Mouse (Mus musculus) CH12.LX (cell line): ENCODE data around the gene Map3k14. TPM values are rescaled to one million over a fixed set of nuclear protein-coding genes. Genes with fewer than 3 reads are reported as not detected.

Experiments used
- DNase-seq: peaks from one replicate; pipeline ENCODE4 v3.0.0-alpha.2; 2013; ENCODE audit errors: extremely low read depth
- H3K27ac ChIP-seq: 2 replicates; pipeline ENCODE4 v1.5.1; 2012; ENCODE audit warnings: low read depth, mild to moderate bottlenecking, control low read depth, moderate library complexity; ENCODE audit not compliant: insufficient read depth
- H3K27me3 ChIP-seq: replicated peaks from 2 replicates; pipeline ENCODE3; 2012; ENCODE audit warnings: inconsistent platforms
- H3K36me3 ChIP-seq, 2 experiments: replicated peaks in 1 of 2; 2 replicates each; pipeline versions ENCODE3 to v1.6.1; 2012; ENCODE audit warnings: inconsistent platforms in 1 of 2, low read length in 1 of 2, mild to moderate bottlenecking in 1 of 2, mixed read lengths in 1 of 2, moderate library complexity in 1 of 2; ENCODE audit not compliant: control insufficient read depth in 1 of 2, insufficient read depth in 1 of 2
- H3K4me1 ChIP-seq, 2 experiments: 2 replicates each; pipeline ENCODE4 v1.6.1; 2012; ENCODE audit warnings: inconsistent platforms in 1 of 2, moderate library complexity in 1 of 2; ENCODE audit not compliant: insufficient read depth in 2 of 2, control insufficient read depth in 1 of 2
- H3K4me2 ChIP-seq: 2 replicates; pipeline ENCODE4 v1.6.1; 2012; ENCODE audit warnings: low read depth, mild to moderate bottlenecking, control low read depth; ENCODE audit not compliant: poor library complexity, insufficient read depth, severe bottlenecking
- H3K4me3 ChIP-seq, 3 experiments: fragments of 150-350 bp in 1 of 3; sonication (generic) in 1 of 3; replicated peaks in 1 of 3; 2 replicates each; pipeline versions ENCODE3 to v1.5.1; 2011 to 2012; ENCODE audit warnings: low read depth in 2 of 3, low read length in 2 of 3, mild to moderate bottlenecking in 2 of 3, moderate library complexity in 2 of 3, control low read depth in 1 of 3, improper control_type of control experiment in 1 of 3, inconsistent platforms in 1 of 3, mixed read lengths in 1 of 3; ENCODE audit not compliant: poor library complexity in 1 of 3
- H3K79me2 ChIP-seq: replicated peaks from 2 replicates; pipeline ENCODE4 v1.6.1; 2012; ENCODE audit warnings: mild to moderate bottlenecking, moderate library complexity; ENCODE audit not compliant: control insufficient read depth, poor library complexity, insufficient read depth, severe bottlenecking; ENCODE audit errors: extremely low read depth
- H3K9ac ChIP-seq: 2 replicates; pipeline ENCODE4 v1.6.1; 2012; ENCODE audit warnings: low read depth, mild to moderate bottlenecking, control low read depth, moderate library complexity; ENCODE audit not compliant: insufficient read depth
- H3K9me3 ChIP-seq: replicated peaks from 2 replicates; pipeline ENCODE3; 2012; ENCODE audit warnings: low read length, inconsistent platforms, mixed read lengths
- BHLHE40 ChIP-seq: IDR thresholded peaks from 2 replicates; pipeline ENCODE4 v1.6.1; 2011; ENCODE audit warnings: mild to moderate bottlenecking, low read depth, low read length, improper control_type of control experiment
- CHD1 ChIP-seq: IDR thresholded peaks from 2 replicates; pipeline ENCODE4 v1.6.1; 2012; ENCODE audit warnings: low read depth, low read length, improper control_type of control experiment, inconsistent platforms
- CHD2 ChIP-seq: IDR thresholded peaks from 2 replicates; pipeline ENCODE4 v1.6.1; 2011; ENCODE audit warnings: low read length, improper control_type of control experiment
- E2F4 ChIP-seq: IDR thresholded peaks from 2 replicates; pipeline ENCODE4 v1.6.1; 2011; ENCODE audit warnings: low read depth, low read length, improper control_type of control experiment; ENCODE audit not compliant: insufficient replicate concordance
- ELF1 ChIP-seq: IDR thresholded peaks from 2 replicates; pipeline ENCODE4 v1.6.1; 2014; ENCODE audit warnings: low read depth, mild to moderate bottlenecking, inconsistent platforms, low read length, improper control_type of control experiment
- EP300 ChIP-seq: IDR thresholded peaks from 2 replicates; pipeline ENCODE4 v1.6.1; 2011; ENCODE audit warnings: low read length, improper control_type of control experiment
- GABPA ChIP-seq: IDR thresholded peaks from 2 replicates; pipeline ENCODE4 v1.6.1; 2012; ENCODE audit warnings: low read depth, low read length, improper control_type of control experiment, inconsistent platforms; ENCODE audit not compliant: insufficient replicate concordance
- HCFC1 ChIP-seq: IDR thresholded peaks from 2 replicates; pipeline ENCODE4 v1.6.1; 2012; ENCODE audit warnings: low read depth, mild to moderate bottlenecking, inconsistent platforms, low read length, improper control_type of control experiment
- KAT2A ChIP-seq: IDR thresholded peaks from 2 replicates; pipeline ENCODE4 v1.6.1; 2012; ENCODE audit warnings: low read length, improper control_type of control experiment, inconsistent platforms; ENCODE audit not compliant: insufficient replicate concordance
- NELFE ChIP-seq: IDR thresholded peaks from 2 replicates; pipeline ENCODE4 v1.6.1; 2011; ENCODE audit warnings: low read depth, low read length, improper control_type of control experiment
- PAX5 ChIP-seq: IDR thresholded peaks from 2 replicates; pipeline ENCODE4 v1.6.1; 2012; ENCODE audit warnings: low read length, inconsistent platforms, mixed read lengths
- RAD21 ChIP-seq: IDR thresholded peaks from 2 replicates; pipeline ENCODE4 v1.6.1; 2011; ENCODE audit warnings: low read depth, mild to moderate bottlenecking, low read length, improper control_type of control experiment, moderate library complexity
- RCOR1 ChIP-seq: conservative IDR thresholded peaks from 2 replicates; pipeline ENCODE4 v1.6.1; 2012; ENCODE audit warnings: low read depth, mild to moderate bottlenecking, inconsistent platforms, low read length, improper control_type of control experiment
- SIN3A ChIP-seq: IDR thresholded peaks from 2 replicates; pipeline ENCODE4 v1.6.1; 2012; ENCODE audit warnings: low read length, improper control_type of control experiment, inconsistent platforms
- TCF12 ChIP-seq: IDR thresholded peaks from 2 replicates; pipeline ENCODE4 v1.6.1; 2014; ENCODE audit warnings: low read depth, mild to moderate bottlenecking, inconsistent platforms, low read length, improper control_type of control experiment
- UBTF ChIP-seq: IDR thresholded peaks from 2 replicates; pipeline ENCODE4 v1.6.1; 2012; ENCODE audit warnings: low read depth, mild to moderate bottlenecking, inconsistent platforms, low read length, improper control_type of control experiment, moderate library complexity
- ZC3H11A ChIP-seq: IDR thresholded peaks from 2 replicates; pipeline ENCODE4 v1.6.1; 2012; ENCODE audit warnings: low read depth, mild to moderate bottlenecking, inconsistent platforms, low read length, improper control_type of control experiment
- dilution Hi-C: fragments of 300-500 bp; cut with MboI; formaldehyde crosslinking; loops from 2 replicates; pipeline ENCODE4 v1.14.3; 2020; ENCODE audit warnings: low sequenced_read_pairs; ENCODE audit not compliant: extremely low pct_unique_long_range_greater_than_20kb, extremely low pct_ligation_motif_present
- in situ Hi-C: fragments of 300-500 bp; cut with MboI; formaldehyde crosslinking; loops from 3 replicates; pipeline ENCODE4 v1.14.3; 2019; ENCODE audit warnings: low sequenced_read_pairs, low pct_ligation_motif_present, low pct_unique_long_range_greater_than_20kb, mixed read lengths
- polyA plus RNA-seq: library from polyadenylated mRNA; unstranded; fragments of >175 nt; gene quantifications from 2 replicates; pipeline ENCODE4 v1.2.1, GENCODE M21; 2012; ENCODE audit warnings: low read depth; ENCODE audit not compliant: insufficient read length
- total RNA-seq, 2 experiments: library from RNA; depleted of rRNA; stranded (reverse); fragments of 300-350 nt in 1 of 2; fragments of >200 nt in 1 of 2; gene quantifications; 2 replicates each; pipeline ENCODE4 v1.2.3; 2012 to 2014

The Map3k14 gene
- total and polyA plus RNA-seq, 3 experiments = 4.5 to 11.2 (median 9.9) TPM

GRCm38 (mm10) chr11:103210291-103210690, 57.0 kb downstream of the Map3k14 start:
- no peaks in the 10 kb centered on the region for H3K27me3 ChIP-seq
- H3K9ac ChIP-seq = no peak overlapping the region
- no peaks in the 10 kb centered on the region for H3K36me3 ChIP-seq
- DNase-seq = no peak
- no peaks in the 10 kb centered on the region for H3K79me2 ChIP-seq
- no peak overlapping the region for H3K4me2 ChIP-seq
- H3K9me3 ChIP-seq = peaks cover 10% of the 10 kb centered on the region
- dilution Hi-C loops (no loop called here), in situ Hi-C loops (no loop called here)
- no peak overlapping the region for H3K27ac ChIP-seq
- 0 out of 4 replicates have a peak, but pooled peaks cover 0 to 6% of the 10 kb centered on the region in 2 experiments for H3K4me1 ChIP-seq
- no peak for TF ChIP-seq RAD21
- TF ChIP-seq CHD1 = no peak
- no peak for TF ChIP-seq NELFE
- TF ChIP-seq, all 38 proteins: peak for 0
- H3K4me3 ChIP-seq = no peak overlapping the region

DNA sequence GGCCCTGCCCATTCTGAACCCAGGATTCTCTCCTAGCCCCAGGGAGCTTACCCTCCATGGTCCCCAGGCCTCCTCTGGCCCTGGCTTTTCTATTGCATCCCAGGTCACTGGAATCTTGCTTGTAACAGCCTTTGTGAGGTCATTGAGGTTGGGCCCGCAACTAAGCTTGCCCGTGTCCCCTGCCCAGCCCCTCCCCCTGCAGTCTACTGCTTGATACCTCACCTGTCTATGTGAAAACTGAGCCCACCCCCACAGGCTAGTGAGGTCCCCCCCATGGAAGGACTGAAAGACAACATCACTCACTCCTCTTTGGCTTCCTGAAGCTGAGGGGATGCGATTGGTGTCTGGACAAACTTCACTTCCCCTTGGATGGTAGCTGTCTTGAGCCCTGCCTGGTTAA, 58.8 kb downstream of the Map3k14 start, which contains the start of gene 1700023F06Rik:
Gene 1700023F06Rik, minus strand, starts transcription at position 101 of the 400 bp plus-strand sequence.
- dilution Hi-C loops = no loop called here
- Histone ChIP-seq H3K27ac (no peak within 1 kb of the TSS), H3K4me3 (no peak within 1 kb of the TSS), H3K27me3 (no peaks in the 10 kb centered on the region), H3K4me1 (0 out of 4 replicates have a peak, but pooled peaks cover 0 to 6% of the 10 kb centered on the region in 2 experiments), H3K79me2 (no peaks in the 10 kb centered on the region), H3K9me3 (peaks cover 4% of the 10 kb centered on the region), H3K9ac (no peak within 1 kb of the TSS), H3K4me2 (no peak within 1 kb of the TSS), H3K36me3 (no peaks in the 10 kb centered on the region)
- DNase-seq = no peak
- no peak for TF ChIP-seq BHLHE40
- TF ChIP-seq KAT2A = no peak
- no peak for TF ChIP-seq CHD2
- TF ChIP-seq ELF1 = no peak
- TF ChIP-seq HCFC1 = no peak
- TF ChIP-seq PAX5 = no peak
- TF ChIP-seq E2F4 = no peak
- TF ChIP-seq RAD21 = no peak
- TF ChIP-seq SIN3A = no peak
- in situ Hi-C loops = no loop called here

- dilution Hi-C loops = no loop called here
- H3K79me2 ChIP-seq = no peaks in the 10 kb centered on the region
- in situ Hi-C loops = no loop called here
These were observed 61.1 kb downstream of the Map3k14 start for GRCm38 (mm10) chr11:103206203-103206602.

More at GRCm38 (mm10) chr11:103206203-103206602, 61.1 kb downstream of the Map3k14 start:
- TF ChIP-seq ZC3H11A (no peak), GABPA (no peak), UBTF (no peak), RCOR1 (no peak), EP300 (no peak), TCF12 (no peak)
- TF ChIP-seq, all 38 proteins: peak for 0
- Histone ChIP-seq H3K9ac (no peak overlapping the region), H3K4me3 (no peak overlapping the region), H3K27ac (no peak overlapping the region), H3K36me3 (peaks cover 0 to 2% of the 10 kb centered on the region in 2 experiments), H3K27me3 (no peaks in the 10 kb centered on the region), H3K4me2 (no peak overlapping the region), H3K4me1 (0 out of 4 replicates have a peak, but pooled peaks cover 0 to 6% of the 10 kb centered on the region in 2 experiments), H3K9me3 (no peaks in the 10 kb centered on the region)
- DNase-seq = no peak
